Mouse (Mus musculus) frontal cortex, postnatal 36 days (tissue): Measurements from ENCODE around the gene Il2rb.

Source experiments
- DNase-seq, 2 experiments: peaks; one replicate each; pipeline ENCODE4 v3.0.0; 2022; ENCODE audit warnings: low spot score in 2 of 2

Gene Il2rb

GRCm38 (mm10) chr15:78481448-78482000 is 13.5 kb downstream of the Il2rb start:
- no peak for DNase-seq

- DNase-seq = no peak
These were observed 14.1 kb downstream of the Il2rb start for GRCm38 (mm10) chr15:78480991-78481390.

DNA sequence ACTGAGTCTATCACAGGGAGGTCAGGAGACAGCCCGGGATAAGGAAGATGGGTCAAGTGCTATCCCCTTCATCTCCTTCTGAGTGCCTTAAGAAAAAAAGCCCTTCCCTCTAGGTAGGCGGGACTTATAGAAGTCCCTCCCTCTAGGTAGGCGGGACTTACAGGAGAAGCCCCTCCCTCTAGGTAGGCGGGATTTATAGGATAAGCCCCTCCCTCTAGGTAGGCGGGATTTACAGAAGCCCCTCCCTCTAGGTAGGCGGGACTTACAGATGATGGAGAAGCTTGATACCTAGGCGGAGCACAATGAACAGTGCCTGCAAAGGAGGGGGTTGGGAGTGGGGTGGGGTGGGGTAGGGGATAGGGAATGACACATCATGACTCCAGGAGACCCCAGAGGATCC is 15.0 kb downstream of the Il2rb start:
- no peak for DNase-seq

DNA sequence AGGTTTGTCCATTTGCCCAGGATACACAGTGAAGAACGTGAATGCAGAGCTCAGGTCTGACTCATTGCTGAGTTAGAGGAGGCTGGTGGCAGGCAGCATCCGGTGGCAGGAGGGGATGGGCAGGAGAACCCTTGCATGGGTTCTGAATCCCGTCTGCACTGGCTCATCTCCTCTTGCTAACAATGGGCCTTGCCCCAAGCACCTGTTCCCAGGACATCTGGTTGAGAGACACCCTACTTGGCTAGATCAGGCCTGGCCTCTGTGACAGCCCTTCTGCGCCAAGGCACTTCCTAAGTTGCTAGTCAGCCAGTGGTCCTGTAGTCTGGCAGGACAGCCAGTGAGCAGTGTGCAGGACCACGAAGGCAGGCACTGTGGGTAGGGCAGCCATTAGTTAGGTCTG is 15.6 kb downstream of the Il2rb start:
- no peak for DNase-seq

DNA sequence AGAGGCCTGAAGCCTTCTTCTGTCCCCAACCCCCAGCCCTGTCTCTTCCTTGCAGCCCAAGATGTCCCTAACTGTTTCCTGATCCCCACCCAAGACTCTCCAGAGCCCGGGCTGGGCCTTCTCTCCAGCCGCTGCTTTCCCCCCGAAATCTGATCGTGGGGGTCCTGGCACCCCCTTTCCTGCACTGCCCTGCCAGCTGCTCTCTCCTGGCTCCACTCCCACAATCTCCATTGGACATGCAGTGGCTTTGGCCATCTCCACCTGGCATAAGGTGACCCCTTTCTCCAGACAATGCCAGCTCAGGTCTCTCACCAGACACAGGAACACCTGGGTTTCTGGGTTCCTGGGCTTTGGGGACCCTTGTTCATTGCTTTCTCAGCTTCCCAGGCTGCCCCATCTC is 17.0 kb downstream of the Il2rb start:
- DNase-seq = no peak

- DNase-seq = no peak
These were observed 18.2 kb downstream of the Il2rb start for GRCm38 (mm10) chr15:78476878-78477277.

DNA sequence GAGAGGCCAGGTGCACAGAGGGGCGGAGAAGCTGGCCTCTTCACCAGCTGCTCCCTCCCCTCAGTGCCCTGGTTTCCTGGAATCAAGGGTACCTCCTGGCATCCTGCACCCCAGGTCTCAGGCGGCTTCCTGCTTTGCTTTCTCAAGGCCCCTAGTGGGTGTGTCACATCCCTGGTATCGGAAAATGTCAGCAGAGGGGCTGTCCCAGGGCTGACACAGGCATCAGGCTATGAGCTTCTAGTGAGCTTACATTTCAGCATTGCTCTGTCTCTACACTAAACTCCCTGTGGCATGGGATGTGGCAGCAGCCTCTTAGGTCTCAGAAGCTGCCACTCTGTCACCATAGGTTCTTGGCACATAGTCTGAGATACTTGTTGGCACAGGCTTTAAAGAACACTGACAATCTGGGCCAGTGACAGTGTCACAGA is 19.5 kb downstream of the Il2rb start:
- DNase-seq = no peak

DNA sequence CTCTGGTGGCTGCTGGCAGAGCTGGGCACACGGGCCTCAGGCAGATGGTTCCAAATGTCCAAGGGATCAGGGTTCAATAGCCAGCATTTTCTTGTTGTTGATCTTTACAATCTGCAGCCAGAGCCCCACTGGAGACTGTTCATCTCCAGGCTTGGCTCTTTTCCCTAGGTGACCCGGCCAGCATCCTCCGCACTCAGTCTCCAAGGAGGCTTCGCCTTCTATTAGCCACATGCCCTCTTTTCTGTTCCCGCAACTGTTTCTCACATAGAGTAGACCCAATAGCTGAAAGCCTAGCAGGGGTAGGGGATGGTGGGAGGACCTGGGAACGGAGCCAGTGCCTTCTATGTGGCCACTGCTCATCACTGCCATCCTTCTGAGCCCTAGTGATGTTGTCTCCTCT is 21.6 kb downstream of the Il2rb start:
- DNase-seq = no peak

GRCm38 (mm10) chr15:78471902-78472301 is 23.2 kb downstream of the Il2rb start:
- no peak for DNase-seq

DNA sequence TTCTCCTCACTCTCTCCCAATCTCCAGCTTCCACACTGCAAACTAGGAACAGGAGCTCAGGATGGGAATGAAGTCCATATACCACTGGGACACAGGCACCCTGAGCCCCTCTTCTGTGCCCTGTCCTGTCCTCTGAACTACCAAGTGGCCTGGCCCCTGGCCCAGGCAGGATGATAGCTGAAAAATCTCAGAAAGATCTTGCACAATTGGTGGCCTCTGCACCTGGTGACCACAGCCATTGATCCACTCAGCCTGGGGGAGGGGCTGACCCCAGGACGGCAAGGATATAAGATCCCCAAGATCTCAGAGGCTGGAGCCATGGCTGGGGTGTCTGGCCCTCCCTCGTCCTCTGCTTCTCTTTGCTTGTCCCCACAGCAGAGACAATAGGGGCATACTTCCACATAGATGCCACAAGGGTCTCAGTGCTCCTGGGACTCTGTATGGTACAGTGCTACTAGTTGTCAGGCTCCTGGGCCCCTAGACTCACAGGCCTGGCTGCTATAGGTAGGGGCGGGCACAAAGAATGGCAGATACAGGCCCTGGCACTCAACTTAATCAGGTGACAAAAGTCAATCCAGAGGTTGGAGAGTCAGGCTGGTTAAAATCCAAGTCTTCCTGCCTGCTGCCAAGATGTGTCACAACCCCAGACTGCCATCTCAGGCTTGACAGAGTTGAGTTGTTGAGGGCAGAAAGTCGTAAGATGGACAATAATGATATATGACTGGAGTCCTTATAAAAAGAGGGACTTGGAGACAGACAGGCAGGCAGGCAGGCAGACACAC is 24.4 kb downstream of the Il2rb start:
- no peak for DNase-seq

- no peak for DNase-seq
These were observed 26.6 kb downstream of the Il2rb start, which contains the start of gene Tmprss6 for GRCm38 (mm10) chr15:78468379-78468937. Gene Tmprss6 (minus strand): TSS chr15:78468634.

DNA sequence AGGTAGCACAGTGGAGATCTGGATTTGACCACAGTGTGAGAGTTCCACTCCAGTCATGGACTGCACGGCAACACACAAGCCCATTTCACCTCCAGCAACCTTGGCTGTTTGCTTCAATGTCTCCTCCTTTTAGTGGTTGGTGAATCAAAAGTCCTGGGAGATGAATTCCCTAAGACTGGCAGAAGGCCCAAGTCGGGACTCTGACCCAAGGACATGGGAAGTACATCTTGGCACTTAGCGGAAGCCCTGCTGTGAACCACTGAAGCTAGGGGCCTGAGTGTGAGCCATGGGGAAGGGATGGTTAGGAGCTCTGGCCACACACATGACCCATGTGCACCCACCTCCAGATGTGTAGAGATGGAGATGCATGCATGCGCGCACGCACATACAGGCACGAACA is 27.5 kb downstream of the Il2rb start:
- DNase-seq = no peak

- no peak for DNase-seq
These were observed 28.3 kb downstream of the Il2rb start for GRCm38 (mm10) chr15:78466809-78467208.

GRCm38 (mm10) chr15:78462981-78463380 is 32.1 kb downstream of the Il2rb start:
- no peak for DNase-seq

DNA sequence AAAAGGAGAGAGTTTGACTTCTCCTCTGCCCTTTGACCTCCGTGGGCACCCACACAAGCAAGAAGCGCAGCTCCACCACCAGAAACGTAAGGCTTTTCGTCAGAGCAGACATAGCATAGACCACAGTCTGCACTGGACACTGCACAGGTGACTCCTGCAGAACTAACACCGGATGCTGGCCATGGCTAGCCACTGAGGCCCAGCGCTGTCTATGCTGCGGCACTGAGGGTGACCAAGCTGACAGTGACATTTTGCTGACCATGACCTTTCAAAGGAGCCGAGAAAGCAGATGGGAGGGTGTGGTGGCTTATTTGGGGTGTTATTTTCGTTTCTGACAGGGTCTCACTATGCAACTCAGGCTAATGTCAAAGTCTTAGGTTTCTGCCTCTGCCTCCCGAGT is 37.9 kb downstream of the Il2rb start:
- DNase-seq = no peak

DNA sequence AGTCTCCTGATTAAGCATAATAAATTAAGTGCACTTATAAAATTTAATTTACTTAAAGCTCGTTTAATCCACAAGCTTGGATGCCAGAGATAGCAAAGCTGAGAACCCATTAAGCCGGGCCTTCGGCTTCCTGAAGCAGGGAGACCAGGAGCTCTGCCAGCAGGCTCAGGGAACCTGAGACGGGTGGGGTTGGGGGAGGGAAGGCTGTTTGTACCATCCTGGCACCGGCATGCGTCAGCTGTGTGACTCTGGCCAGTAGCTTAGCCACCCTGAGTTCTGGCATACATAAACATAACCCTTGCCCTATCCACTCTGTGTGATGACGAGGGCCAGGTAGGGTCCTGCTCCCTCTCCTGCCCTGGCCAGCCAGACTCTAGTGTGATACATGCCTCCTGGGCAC is 39.0 kb downstream of the Il2rb start:
- DNase-seq = no peak

GRCm38 (mm10) chr15:78455168-78455567 is 39.9 kb downstream of the Il2rb start:
- no peak for DNase-seq

DNA sequence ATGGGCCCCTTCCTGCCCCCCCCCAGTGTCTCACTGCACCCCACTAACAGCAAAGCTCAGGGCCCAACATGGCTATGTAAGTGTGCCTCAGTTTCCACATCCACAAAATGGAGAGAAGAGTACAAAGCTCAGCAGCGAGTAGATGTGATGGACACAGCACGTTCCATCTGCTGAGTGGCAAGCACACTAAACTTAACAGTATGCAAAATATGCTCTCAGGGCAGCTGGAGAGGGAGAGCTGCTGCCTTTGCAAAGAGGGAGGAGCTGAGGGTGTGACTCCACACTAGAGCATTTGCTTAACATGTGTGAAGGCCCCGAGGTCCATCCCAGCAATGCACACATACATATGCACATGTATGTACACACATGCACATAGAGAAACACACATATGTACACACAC is 42.1 kb downstream of the Il2rb start:
- DNase-seq = no peak

GRCm38 (mm10) chr15:78451201-78451600 is 43.9 kb downstream of the Il2rb start:
- DNase-seq = no peak

DNA sequence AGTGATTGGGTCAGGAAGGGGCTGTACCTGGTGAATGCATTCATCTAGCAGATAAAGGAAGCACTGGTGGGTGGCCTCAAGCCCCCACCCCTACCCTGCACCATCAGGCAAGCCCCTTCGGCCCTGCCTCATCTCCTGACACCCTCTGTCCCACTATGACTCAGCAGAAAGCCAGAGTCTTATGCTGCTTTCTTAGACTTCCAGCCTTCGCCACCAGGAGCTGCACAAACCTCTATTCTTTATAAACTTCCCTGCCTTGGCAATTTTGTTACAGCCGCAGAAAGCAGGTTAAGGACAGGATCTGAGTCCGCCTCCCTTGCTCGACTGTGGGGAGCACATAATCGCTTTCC is 44.7 kb downstream of the Il2rb start:
- DNase-seq = no peak

GRCm38 (mm10) chr15:78449694-78450418 is 45.2 kb downstream of the Il2rb start:
- no peak for DNase-seq

GRCm38 (mm10) chr15:78449131-78449530 is 45.9 kb downstream of the Il2rb start:
- DNase-seq = no peak
